Mouse (Mus musculus): Measurements from ENCODE around the gene Zcchc8.

The Zcchc8 gene

DNA sequence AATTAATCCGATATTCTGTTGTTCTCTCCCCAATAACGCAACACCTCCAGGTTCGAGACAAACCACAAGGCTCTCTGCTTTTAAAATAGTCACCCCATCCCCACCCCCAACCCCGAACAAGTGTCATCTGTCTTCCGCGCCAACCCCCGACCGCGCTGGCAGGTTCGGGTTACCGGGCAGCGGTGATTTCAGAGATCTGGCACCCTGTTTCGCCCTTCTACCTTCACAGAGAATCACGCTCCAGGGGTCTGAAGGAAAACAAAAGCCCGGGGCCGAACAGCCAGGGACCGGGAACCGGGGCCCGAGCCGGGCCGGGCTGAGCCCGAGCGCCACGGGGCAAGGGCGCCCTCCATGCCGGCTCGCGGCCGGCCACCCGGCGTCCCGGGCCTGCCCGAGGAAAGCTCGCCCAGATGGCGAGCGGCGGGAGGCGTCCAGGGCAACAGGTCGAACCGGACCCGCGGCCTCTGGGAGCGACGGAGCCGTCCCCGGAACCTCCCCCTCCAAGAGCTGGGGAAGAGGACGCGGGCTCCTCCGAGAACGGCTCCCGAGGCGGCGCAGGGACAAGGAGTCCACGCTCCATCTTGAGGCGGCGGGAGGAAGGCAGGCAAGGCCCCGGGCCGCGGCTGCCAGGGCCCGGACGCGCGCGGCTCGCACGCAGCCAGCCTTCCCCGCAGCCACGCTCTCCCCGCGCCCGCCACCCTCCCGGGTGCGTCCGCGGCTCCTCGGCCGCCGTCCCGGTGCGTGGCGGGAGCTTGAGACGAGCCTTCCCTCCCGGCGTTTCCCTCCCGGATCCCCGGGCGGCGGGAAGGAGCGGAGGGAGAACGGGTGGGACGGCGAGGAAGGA is 37.3 kb downstream of the Zcchc8 start:
- peak; percentile 29 for DNase-seq (ENCODE audit: low read depth, low spot score)

DNA sequence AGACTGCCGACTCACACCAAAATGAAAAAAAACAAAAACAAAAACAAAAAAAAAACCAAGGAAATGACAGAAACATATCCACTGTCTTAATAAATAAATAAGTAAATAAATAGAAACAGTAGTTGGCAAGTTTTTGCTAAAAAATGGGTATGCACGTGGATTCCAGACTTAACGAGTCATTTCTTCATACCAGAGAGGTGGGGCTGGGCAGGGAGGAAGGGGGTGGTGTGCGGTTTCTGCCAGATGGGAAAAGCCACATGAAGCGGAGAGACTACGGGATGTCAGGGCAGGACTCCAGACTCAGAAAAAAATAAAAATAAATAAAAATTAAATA is 37.9 kb downstream of the Zcchc8 start:
- no peak for DNase-seq (ENCODE audit: low read depth, low spot score)

DNA sequence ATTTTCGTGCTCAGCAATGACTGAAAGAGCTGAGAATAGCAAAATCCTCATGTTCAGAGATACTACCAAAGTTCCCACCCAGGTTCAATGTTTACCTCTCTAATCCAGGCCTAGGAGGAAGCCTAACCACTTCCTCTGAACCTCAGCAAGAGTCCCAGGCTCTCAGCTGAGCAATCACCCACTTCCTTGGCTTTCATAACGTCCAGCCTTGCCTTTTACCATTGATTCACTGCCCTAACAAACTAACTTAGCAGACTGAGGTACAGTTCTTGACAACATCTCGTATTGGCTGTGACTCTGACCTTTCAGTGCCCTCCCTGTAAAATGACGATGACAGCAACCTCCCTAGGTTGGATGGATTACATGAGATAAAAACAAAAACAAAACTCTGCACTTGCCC is 38.5 kb downstream of the Zcchc8 start:
- DNase-seq (ENCODE audit: low read depth, low spot score): no peak

DNA sequence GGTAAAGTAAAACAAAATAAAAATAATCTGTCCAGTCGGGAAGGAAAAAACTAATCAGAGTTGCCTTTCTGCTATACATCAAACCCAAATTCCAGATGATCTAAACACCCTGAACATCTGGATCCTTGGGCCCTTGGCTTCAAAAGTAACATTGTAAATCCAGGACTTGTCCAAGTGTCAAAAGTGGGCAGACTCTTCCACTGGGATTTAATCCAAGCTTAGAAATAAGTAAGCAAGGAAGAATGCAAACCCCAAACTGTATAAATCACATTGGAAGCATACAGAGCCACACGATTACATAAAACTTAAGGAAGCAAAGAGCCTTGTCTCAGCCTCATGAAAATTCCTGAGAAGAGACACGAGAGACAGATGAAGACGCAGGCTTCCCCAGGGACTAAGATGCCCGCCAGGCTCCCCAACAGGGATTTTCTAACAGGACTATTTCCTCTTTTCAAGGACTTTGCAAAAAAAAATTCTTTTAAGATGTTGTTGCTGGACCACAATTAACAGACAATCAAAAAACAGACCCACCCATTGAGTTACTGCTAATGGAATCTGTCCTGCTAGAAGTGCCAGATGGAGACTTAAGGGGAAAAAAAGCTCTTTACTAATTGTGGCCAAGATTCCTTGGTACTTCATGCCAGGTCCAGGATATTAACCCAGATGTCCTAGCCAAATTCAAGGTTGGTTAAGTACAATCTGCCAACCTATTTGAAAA is 41.2 kb downstream of the Zcchc8 start:
- no peak for DNase-seq (ENCODE audit: low read depth, low spot score)

DNA sequence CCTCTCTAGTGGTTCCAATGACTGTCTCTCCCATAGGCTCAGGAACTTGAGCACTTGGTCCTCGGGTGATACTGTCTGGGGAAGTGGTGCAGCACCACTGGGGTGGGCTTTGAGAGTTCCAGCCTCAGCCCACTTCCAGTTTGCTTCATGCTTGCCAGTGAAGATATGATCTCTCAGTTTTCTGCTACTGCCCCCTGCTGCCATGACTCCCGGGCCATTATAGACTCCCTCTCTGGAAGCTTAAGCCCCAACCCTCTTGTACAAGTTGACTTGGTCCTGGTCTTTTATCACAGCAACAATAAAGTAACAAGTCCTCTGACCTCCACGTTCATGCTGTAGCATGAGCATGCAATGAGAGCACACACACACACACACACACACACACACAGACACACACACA is 41.8 kb downstream of the Zcchc8 start:
- DNase-seq (ENCODE audit: low read depth, low spot score): no peak

DNA sequence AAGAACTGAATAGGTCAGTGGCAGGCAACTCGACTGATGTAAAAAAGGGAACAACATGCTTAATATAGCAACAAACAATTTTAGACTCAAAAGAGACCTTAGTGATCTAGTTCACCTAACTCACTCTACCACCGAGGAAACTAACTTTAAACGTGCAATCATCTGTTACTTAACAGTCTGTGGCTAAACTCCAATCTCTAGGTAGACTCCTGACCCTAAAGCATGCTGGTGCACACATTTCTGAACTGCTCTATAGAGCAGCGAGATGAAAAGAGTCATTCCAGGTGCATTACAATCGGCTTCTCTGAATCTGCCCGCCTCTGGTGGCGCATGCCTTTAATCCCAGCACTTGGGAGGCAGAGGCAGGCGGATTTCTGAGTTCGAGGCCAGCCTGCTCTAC is 45.2 kb downstream of the Zcchc8 start:
- no peak for DNase-seq (ENCODE audit: low read depth, low spot score)

DNA sequence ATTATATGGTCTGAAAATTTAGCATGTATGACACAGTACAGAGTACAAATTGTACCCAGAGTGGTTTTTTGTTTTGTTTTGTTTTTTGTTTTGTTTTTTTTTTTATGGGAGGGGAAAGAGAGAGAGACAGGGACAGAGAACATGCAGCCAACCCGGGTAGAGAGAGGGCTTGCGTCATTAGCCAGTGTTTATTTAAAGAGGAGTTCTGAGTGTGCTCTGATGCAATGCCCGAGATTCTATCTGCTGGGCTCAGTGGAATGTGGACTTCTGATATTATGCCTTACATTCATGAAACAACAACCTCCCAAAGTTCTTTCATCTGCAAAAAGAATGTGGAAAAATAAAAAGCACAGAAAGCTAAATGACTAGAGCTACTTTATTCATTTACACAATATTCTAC is 45.7 kb downstream of the Zcchc8 start:
- no peak for DNase-seq (ENCODE audit: low read depth, low spot score)

DNA sequence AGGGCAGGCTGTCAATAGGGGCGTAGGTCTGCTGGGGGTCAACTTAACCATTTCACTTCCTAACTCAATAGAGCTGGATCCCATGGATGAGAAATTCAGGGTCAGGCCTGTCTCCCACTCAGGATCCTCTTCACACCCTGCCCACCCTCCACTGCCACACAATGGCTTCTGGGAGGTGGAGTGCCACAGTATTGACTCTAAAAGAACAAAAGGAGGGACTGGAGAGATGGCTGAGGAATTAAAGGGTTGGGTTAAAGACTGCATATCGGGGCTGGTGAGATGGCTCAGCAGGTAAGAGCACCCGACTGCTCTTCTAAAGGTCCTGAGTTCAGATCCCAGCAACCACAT is 49.5 kb downstream of the Zcchc8 start:
- no peak for DNase-seq (ENCODE audit: low read depth, low spot score)

DNA sequence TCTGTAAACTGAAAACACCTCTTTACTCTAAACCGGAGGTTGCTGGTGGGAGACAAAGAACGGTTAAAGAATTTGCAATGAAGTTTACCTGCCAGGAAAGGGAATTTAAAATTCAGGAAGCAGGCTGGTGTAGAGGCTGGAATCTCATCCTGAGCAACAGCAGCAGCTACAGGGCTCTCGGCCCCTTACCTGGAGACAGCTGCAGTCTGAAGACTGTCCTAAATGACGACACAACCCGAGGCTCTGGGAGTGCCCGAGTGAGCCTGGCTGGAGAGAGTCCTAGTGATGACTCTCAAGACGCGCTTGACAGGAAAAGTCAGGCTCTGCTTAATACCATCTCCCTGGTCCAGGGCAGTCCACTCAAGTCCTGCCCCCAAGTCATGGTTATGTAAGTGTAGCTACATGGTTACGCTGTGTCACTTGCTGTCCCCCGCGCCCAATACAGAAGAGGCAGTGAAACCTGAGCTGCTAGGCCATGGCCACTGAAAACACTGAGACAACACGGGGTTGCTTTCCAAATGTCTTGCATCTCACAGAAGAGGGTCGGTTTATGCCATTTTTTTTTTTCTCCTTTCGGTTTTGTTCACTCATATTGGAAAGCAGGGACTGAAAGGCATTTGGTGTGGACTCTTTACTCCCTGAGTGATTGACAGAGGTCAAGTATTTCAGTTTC is 50.0 kb downstream of the Zcchc8 start:
- no peak for DNase-seq (ENCODE audit: low read depth, low spot score)

DNA sequence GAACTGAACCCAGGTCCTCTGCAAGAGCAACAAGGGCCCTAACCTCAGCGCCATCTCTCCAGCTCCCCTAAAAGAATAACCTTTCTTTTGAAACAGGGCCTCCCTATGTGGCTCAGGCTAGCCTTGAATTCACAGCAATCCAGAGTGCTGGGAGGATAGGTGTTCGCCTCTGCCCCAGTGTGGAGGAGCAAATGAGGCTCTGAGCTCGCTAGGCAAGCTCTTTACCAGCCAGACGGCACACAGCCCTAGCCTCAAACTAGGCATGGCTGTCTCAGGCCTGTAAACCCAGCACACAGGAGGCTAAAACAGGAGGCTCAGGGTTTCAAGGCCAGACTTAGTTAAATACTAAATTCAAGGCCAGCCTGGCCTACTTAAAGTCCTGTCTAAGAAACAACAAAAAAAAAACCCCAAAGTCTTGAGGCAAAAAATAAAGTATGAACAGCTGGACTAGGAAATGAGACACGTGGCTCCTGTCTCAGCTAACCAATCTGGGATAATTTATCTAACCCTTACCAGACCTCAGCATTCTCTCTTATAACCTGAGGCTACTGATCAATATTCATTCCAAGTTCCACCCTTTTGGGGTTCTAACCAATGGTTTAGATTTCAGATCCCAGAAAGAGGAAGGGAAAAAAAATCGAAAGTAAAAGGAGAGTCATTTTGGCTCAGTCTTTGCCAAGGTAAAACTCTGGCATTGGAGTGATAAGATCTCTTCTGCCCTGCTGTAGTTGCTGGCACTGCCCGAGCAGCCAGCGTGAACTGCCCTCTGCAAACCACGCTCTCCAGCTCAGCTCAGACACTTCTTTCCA is 50.7 kb downstream of the Zcchc8 start:
- no peak for DNase-seq (ENCODE audit: low read depth, low spot score)

DNA sequence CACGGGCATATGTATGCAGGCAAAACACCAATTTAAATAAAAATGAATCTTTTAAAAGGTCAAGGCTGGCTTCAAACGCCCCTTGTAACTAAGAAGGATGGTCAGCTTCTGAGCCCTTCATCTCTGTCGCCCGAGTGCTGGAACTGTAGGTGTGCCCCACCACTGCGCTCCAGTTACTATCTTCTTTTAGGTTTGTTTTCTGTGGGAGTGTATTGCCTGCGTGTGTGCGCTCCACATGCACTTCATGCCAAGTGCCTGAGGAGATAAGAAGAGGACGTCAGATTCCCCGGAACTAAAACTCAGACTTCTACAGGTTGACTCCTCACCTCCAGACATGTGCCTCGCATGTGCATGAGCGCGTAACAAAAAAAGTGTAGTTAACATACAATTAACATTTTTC is 53.0 kb downstream of the Zcchc8 start:
- no peak for DNase-seq (ENCODE audit: low read depth, low spot score)

DNA sequence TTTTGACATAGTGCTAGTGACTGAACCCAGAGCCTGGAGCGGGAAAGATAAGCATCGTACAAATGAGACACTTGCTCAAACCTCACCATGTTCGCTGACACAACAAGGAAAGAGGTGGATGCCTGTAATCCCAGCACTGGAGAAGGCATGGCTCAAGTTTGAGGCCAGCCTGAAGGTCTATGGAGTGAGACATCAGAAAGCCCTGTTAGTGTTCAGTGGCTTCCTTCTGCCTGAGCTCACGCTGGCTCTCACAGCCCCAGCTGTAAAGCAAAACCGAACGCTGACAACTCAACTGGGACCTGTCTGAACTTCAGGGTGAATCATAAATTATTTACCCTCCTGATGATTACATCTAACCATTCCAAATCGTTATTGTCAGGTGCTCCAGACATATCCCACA is 54.9 kb downstream of the Zcchc8 start:
- no peak for DNase-seq (ENCODE audit: low read depth, low spot score)

DNA sequence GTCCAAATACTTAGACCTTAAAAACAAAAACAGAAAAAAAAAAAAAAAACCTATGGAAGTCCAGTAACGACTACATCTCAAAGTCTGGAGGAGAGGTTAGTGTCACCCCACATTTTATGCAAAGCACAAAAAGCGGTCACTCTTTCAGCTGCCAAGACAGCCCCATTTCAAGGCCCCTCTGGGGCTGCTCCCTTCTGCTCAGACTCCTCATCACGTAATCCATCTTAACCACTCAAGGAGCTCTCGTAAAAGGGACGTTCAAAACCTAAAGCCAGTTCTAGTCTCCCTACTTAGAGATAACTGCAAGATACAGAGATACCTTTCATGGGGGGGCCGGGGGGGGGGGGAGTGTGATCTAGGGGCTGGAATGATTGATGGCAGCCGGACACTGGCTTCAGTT is 56.6 kb downstream of the Zcchc8 start:
- DNase-seq (ENCODE audit: low read depth, low spot score): no peak

DNA sequence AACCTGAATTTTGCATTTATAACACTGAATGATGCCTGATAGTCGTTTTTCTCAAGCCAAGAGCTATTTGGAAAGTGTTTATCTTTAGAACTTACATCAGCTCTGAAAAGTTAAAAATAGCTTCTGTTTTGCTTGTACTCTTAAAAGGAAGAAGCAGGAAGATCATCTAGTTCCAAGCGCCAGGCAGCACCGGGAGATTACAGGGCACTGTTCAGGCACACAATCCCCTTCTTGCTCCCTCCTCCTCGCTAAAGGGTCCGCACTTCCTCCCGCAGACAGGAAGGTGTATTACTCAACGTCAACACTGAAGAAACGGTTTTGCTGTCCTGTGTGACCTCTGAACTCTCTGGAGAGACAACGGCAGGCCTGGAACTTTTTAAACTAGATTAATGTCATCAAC is 58.8 kb downstream of the Zcchc8 start:
- no peak for DNase-seq (ENCODE audit: low read depth, low spot score)

DNA sequence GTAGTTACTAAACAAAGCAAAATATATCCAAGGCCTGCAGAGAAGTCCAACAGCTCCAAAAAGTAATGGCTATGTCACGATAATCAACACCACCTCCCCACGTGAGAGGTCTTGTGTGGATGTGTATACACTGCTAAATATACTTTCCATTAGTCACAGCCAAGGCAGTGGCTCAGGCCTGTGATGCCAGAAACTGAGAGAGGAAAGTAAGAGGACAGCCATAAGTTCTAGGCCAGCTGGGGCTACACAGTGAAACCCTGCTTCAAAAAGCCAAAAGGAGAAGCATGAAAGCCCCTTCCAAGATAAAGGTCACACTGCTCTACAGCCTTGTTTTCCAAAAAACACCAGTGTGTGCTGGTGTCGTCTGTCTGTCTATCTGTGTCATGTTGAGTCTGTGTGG is 59.3 kb downstream of the Zcchc8 start:
- DNase-seq (ENCODE audit: low read depth, low spot score): no peak

DNA sequence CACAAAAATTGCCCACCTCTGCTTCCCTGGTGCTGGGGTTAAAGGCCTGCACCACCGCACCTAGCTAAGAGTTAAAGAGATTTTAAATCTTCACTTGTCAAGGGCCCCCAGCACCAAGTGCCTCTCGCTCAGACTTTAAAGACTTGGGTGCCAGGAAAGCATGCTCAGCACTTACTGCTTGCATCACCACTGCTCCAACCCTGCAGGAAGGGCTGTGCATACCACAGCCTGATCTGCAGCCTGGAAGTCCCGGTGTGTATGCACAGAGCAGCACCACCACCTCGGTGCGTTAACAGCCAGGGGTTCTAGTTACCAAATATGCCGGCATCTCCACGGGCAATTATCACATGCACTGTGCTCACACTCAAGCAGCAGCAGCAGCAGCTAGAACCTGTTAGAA is 63.2 kb downstream of the Zcchc8 start:
- no peak for DNase-seq (ENCODE audit: low read depth, low spot score)

DNA sequence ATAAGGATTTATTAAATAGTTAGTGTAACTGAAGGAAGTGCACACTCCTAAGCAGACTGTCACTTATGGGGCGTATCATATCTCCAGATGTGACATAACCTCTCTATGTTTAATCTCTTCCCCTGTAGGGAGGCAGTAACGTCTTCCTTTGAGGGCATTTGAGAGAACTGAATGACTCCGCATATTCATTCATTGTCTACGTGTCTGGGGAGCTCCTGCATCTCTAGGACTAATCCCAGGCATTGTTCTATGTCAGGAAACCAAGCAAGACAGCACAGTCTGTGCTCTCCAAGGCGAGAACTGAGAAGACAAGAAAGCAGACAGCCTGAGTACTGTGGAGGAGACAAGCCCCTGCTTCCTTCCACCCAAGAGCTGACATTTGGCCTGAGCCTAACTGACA is 66.0 kb downstream of the Zcchc8 start:
- DNase-seq (ENCODE audit: low read depth, low spot score): no peak

DNA sequence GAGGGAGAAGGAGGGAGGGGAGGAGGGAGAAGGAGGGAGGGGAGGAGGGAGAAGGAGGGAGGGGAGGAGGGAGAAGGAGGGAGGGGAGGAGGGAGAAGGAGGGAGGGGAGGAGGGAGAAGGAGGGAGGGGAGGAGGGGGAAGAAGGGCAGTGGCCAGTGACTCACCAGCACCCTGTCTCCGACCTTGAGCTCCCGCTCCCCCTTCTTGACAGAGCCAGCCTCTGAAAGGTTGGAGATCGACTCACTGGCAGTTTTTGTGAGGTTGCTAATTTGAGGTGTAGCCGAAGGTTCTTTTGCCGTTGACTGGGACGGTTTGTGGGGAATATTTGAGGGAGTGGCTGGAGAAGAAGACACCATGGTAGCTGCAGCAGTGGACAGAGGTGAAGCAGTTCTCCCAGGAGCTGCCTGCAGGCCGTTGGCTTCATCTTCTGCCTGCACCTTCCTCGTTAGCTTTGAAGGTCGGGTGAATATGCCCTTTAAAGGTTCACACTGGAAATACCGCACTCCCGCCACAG is 67.6 kb downstream of the Zcchc8 start:
- no peak for DNase-seq (ENCODE audit: low read depth, low spot score)

DNA sequence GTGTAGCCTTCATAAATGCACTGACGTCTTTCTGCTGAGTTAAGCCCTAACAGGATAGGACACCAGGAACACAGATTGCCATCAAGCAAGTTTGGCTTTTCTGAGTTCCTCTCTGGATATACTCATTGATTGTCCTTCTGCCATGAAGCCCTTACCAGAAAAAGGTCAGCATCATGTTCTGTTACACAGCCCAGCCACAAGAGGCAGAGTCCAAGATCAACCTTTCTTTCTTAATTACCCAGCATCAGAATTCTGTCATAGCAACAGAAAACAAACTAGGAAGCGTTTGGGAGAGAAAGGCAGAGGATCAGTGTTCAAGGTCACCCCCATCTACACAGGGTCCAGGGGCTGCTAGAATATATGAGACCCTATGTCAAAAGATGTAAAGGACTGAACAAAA is 70.1 kb downstream of the Zcchc8 start:
- no peak for DNase-seq (ENCODE audit: low read depth, low spot score)

Measured in retina, postnatal 7 days (tissue).